Mouse (Mus musculus): Measurements from ENCODE around the gene Usp29.

The Usp29 gene

DNA sequence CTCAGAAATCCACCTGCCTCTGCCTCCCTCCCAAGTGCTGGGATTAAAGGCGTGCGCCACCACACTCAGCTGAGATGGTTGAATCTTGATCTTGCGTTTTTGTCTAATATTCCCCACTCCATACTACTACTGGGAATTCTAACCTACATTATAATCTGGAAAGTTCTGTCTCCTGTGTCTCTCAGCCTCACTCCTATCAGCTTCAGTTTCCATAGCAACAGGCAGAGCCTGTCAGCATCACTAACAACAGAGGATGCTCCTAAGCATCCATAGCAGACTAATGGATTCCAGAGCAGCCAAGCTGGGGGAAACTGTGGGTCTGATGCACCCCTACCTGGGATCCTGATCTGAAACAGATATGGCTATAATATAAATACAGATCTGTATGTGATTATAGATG, 193.1 kb downstream of the Usp29 start:
- DNase-seq (ENCODE audit: low read depth, low spot score): no peak

DNA sequence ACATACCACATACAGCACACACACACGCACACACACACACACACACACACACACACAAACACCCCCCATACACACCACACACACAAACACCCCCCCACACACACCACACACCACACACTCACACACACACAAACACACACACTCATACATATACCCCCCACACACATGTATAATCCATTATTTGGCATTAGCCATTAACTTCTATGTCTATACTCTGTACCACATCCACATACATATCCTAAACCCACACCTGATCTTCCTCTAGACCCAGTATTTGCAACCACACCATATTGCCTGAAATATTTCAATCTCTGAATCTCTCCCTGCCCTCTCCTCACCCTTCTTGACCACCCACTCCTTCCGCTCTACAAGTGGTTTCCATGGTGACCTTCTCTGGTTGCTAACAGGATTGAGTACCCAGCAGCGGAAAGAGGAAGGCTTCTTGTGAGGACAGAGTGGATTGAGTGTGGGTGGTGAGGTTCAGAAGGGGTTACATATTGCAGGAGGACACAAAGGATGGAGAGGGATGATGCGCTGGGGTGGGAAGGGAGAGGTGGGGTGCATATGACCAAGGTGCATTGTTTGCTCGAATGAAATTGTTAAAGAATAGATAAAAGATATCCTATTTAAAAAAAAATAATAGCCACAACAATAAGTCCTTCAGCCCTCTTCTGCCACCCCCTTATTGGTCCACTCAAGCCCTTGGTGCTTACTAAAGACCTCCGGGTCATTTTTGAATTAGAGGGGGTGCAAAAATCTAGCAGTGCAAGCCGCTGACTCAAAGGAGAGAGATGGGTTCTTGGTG, 195.8 kb downstream of the Usp29 start:
- no peak for DNase-seq (ENCODE audit: low read depth, low spot score)

DNA sequence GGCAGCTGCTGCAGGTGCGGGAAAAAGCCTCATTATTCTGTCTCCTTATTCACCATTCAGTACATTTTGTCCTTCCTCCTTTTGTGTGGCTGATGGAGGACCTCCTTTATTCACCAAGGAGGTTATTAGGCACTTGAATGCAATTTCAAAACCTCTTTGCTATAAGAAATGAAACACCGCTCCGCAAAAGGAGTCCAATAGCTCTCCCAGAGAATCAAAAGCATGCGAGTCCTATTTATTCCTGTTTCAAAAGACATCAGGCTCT, 196.3 kb downstream of the Usp29 start:
- DNase-seq (ENCODE audit: low read depth, low spot score): no peak

DNA sequence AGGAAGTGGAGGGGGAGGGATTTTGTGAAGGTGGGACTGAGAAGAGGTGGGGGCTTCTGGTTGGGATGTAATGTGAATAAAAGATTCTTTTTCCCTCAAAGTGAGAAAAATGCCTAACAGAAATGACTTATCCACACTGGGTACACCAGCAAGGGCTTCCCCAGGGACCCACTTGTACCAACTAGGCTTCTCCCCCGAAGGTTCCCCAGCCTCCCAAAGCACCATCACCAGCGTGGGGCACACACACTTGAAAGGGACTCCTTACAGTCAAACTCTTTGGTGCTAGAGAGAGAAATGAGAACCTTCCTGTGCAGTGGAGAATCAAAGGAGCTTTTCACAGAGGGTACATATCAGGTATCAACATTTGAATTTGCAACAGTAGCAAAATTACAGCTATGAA, 198.9 kb downstream of the Usp29 start:
- DNase-seq (ENCODE audit: low read depth, low spot score): no peak

DNA sequence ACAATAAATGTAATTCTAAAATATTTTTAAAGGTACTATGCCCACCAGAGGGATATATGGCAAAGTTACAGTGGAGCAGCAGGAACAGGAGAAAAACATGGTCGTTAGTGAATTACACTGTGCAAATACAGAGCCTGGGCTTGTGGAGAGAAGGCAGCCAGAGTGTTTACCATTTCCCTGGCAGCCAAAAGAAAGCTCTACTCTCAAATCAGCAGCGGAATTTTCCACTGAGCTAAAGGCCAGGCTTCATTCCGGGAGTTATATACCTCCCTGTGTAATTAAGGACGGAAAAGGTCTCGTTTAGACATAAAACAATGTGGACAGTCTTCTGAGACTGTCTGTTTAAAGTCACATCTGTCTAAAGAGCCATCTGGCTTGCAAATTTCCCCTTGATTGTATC, 204.4 kb downstream of the Usp29 start:
- no peak for DNase-seq (ENCODE audit: low read depth, low spot score)

DNA sequence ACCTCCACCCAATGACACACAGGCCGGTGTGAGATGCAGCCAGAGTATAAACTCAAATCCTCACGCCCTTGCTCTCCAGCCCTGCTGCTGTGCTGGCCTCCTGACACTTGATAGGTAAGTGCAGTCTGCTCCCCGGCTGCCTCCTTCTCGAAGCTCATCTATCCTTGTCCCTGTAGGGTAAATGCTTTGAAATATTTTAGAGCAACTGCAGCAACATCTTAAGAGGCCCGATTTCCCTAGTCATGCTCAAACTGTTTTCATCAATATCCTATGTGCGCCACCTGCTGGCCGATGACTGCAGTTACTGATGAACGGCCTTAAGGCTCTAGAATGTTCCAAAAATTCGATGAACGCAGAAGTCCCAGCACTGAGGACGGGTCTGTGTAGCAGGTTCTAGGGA, 206.7 kb downstream of the Usp29 start:
- DNase-seq (ENCODE audit: low read depth, low spot score): peak; percentile 84

DNA sequence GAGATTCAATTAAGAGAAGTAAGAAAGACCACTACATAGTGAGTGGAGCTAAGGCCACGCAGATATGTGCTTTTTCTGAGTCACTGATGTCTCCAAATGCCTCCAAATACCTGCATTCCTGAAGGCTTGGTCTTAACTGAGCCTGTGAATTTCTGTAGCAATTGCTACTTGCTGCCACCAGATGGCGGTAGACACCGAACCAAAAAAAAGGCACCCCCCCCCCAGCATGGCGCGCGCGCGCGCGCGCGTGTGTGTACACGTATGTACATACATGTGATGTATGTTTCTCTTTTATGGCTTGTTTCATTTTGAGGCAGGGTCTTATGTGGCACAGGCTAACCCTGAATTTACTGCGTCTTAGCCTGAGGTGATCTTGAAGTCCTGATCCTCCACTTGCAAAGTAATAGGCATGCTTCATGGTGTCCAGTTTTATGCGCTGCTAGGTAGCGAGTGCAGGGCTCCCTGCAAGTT, 210.4 kb downstream of the Usp29 start:
- peak; percentile 54 for DNase-seq (ENCODE audit: low read depth, low spot score)

DNA sequence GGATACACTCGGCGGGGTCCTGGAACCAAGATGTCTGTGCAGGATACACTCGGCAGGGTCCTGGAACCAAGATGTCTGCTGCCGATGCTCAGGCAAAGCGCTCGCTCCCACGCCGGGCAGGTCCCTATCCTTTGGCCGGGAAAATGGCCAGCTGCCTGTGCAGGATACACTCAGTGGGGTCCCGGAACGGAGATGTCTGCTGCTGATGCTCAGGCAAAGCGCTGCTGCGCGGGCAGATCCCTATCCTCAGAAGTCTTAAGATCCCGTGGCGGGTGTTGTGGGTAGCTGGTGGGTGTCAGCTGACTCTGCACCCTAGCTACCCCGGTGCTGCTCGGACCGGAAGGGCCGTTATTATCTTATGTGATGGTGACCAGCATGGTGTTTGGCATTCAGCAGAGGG, 217.7 kb downstream of the Usp29 start:
- peak; percentile 14 for DNase-seq (ENCODE audit: low read depth, low spot score)

DNA sequence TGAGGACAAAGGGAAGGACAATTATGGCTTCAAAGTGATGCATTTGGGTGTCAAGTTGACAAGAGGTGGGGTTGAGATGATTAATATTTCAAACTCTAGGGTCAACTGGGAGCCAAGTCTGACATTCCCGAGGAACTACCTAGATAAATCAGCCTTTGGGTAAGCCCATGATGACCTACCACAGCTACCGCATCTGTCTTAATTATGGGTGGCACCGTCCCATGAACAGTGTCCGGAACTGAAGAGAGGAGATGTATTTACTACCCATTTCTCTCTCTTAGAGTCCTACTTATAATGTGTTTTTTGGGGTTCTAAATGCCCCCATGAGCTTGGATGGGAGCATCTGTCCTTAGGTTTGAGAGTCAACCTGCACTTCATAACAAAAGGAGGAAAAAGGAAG, 226.2 kb downstream of the Usp29 start:
- no peak for DNase-seq (ENCODE audit: low read depth, low spot score)

DNA sequence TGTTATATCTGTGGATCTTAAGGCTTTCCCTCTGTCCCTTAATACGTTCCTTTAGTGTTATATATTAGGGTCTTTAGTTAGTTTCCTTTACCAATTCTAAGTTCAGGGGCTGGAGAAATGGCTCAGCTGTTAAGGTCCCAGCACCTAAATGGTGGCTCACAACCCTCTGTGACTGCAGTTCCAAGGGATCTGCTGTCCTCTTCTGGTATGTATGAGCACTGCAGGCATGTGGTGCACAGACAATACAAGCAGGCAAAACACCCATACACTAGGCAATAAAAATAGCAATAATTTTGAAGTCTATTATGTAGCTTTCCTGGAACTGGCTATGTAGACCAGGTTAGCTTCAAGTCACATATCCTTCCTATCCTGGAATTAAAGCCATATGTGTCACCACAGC, 228.2 kb downstream of the Usp29 start:
- DNase-seq (ENCODE audit: low read depth, low spot score): peak; percentile 48

DNA sequence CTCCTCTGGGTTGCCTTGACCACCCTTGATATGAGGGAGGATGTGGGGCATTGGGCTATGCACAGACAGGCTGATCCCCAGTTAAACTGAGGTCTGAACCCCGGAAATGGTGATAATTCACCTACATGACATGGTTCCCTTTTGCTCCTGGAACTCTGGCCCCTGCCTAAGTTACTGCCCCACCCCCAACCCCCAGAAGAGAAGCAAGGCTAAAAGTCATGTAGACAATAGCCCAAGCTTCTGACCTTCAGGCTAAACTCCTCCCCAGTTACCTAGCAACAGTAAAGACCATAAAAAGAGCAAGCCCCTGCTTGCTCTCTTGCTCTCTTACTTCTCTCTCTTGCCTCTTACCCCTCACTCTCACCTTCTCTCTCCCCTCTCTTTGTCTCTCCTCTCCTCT, 243.2 kb downstream of the Usp29 start:
- DNase-seq (ENCODE audit: low read depth, low spot score): peak; percentile 41

DNA sequence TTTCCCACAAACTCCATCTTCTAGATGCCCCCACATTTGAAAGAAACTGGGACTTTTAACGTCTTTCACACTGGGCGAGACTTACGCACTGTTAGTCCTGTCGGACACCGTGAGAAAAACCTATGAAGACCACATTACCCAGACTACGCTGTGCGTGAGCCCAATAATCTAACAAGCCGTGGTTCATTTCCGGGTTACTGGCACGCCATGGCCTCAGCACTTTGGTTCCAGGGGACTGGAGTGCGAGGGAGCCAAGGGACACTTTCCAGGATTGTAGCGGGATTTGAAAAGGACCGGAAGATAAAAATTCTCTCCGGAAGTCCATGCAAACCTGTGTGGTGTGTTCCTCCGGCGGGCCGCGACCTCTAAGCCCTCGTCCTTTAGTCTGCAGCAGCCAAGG, 246.5 kb downstream of the Usp29 start:
- peak; percentile 14 for DNase-seq (ENCODE audit: low read depth, low spot score)

DNA sequence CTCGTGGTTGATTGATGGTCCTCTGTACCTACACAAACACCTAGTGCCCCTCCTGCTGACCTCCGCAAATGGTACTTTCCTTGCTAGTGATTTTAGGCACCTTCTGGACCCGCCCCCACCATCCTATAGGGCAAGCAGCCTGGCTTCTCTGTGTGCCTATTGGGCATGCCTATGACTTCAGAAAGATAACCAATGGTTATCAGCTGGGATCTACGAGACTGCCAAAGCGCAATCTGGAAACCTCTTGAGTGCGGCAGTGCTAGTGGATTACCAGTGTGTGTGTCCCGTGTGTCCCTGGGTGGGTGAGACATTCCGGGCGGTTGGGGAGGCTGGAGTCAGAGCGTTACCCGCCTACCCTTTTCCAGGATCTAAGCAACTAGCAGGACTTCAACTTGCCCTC, 264.9 kb downstream of the Usp29 start, which contains the start of gene Aurkc:
Gene Aurkc, plus strand, starts transcription at position 50 of the 400 bp plus-strand sequence.
- peak; percentile 48 for DNase-seq (ENCODE audit: low read depth, low spot score)

DNA sequence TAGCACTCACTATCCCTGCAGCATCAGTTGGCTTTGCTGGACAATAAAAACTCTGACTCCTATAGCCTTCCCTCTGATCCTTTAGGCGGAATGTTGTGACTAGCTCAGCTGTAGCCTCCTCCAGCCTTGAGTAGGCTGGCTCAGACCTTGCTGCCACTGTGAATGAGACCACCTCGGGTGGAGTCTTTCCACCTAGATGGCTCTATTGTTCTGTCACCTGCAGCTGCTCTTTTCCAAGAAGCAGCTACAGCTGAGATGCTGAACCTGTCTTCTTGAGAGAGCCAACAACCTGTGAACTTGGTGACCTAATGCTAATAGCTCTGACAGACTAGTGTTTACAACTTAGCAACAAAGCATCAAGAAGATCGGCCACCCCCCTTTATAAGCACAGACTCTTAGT, 268.5 kb downstream of the Usp29 start:
- DNase-seq (ENCODE audit: low read depth, low spot score): peak; percentile 87

DNA sequence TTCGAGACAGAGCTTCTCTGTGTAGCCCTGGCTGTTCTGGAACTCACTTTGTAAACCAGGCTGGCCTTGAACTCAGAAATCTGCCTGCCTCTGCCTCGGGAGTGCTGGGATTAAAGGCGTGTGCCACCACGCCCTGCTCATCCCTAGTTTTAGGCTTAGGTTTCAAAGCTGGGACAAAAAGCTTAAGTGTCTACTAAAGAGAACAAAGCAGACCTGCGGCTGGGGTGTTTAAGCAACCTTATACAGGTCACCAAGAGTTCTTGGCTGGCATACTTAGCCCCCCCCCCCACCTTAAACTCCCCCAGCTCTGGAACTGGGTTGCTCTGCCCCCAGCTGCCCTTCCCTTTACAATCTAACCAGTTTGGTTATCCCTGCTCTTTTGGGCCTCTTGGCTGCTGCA, 275.1 kb downstream of the Usp29 start:
- peak; percentile 79 for DNase-seq (ENCODE audit: low read depth, low spot score)

Data from ES-CJ7 (cell line).